Mouse (Mus musculus) limb, embryonic 10.5 days (tissue): ENCODE measurements around the gene Mark2. TPM values are rescaled to one million over a fixed set of nuclear protein-coding genes. Genes with fewer than 3 reads are reported as not detected.

Experiments used
- DNase-seq: peaks from one replicate; pipeline ENCODE4 v3.0.0-alpha.2; 2017; ENCODE audit warnings: low spot score
- H3K27ac ChIP-seq: fragments of 300-500 bp; sonication (generic); 2 replicates; pipeline ENCODE4 v1.5.1; 2016; ENCODE audit warnings: mild to moderate bottlenecking
- H3K27me3 ChIP-seq: fragments of 300-500 bp; sonication (generic); 2 replicates; pipeline ENCODE4 v1.6.1; 2016; ENCODE audit warnings: low read depth, mild to moderate bottlenecking; ENCODE audit not compliant: poor library complexity, severe bottlenecking
- H3K36me3 ChIP-seq: fragments of 300-500 bp; sonication (generic); 2 replicates; pipeline ENCODE4 v1.6.1; 2016; ENCODE audit warnings: mild to moderate bottlenecking, moderate library complexity
- H3K4me1 ChIP-seq: fragments of 300-500 bp; sonication (generic); 2 replicates; pipeline ENCODE4 v1.6.1; 2016
- H3K4me3 ChIP-seq: fragments of 300-500 bp; sonication (generic); 2 replicates; pipeline ENCODE4 v1.5.1; 2016; ENCODE audit warnings: mild to moderate bottlenecking, moderate library complexity
- H3K9me3 ChIP-seq: fragments of 300-500 bp; sonication (generic); replicated peaks from 2 replicates; pipeline ENCODE4 v1.6.1; 2016; ENCODE audit warnings: mild to moderate bottlenecking
- WGBS: fragments of 180-500 bp; shearing (Covaris S2); methylation state at CpG from one replicate; pipeline ENCODE4 v1.1.7; 2016; 5-methylcytosine and 5-hydroxymethylcytosine counted together
- polyA plus RNA-seq: library from polyadenylated mRNA; unstranded; fragments of >200 nt; fragmentation: Nextera tagmentation; extraction: Ambion mirVana; gene quantifications from 2 replicates; pipeline ENCODE4 v1.2.1, GENCODE M21; 2016

The Mark2 gene
- polyA plus RNA-seq, 1 experiment from 2014 or later, result 50.1 TPM

- H3K4me1 ChIP-seq, result peaks cover 11% of the 10 kb centered on the region
- H3K27ac ChIP-seq, result no peak overlapping the region
- WGBS, result 93% methylated on average over 4 of the region's 4 CpGs
- no peak overlapping the region for H3K4me3 ChIP-seq
- no peak for DNase-seq
- no peaks in the 10 kb centered on the region for H3K27me3 ChIP-seq
- 0 out of 2 replicates have a peak, but pooled peaks cover 2% of the 10 kb centered on the region for H3K36me3 ChIP-seq
- H3K9me3 ChIP-seq, result no peaks in the 10 kb centered on the region
These were observed 26.1 kb downstream of the Mark2 start for GRCm38 (mm10) chr19:7315587-7315984.

- Histone ChIP-seq H3K27me3 (no peaks in the 10 kb centered on the region), H3K27ac (no peak overlapping the region)
These were observed 26.6 kb downstream of the Mark2 start for GRCm38 (mm10) chr19:7314976-7315586.

GRCm38 (mm10) chr19:7313660-7314059, 28.0 kb downstream of the Mark2 start:
- Histone ChIP-seq H3K4me1 (peaks cover 27% of the 10 kb centered on the region), H3K27ac (no peak overlapping the region), H3K36me3 (no peaks in the 10 kb centered on the region), H3K27me3 (no peaks in the 10 kb centered on the region), H3K9me3 (no peaks in the 10 kb centered on the region), H3K4me3 (no peak overlapping the region)
- WGBS, result 91% methylated on average over 2 of the region's 2 CpGs
- DNase-seq, result no peak

More at GRCm38 (mm10) chr19:7314976-7315586, 26.6 kb downstream of the Mark2 start:
- peaks cover 16% of the 10 kb centered on the region for H3K4me1 ChIP-seq
- DNase-seq, result no peak
- H3K9me3 ChIP-seq, result no peaks in the 10 kb centered on the region
- WGBS, result 92% methylated on average over 8 of the region's 8 CpGs
- H3K4me3 ChIP-seq, result no peak overlapping the region
- H3K36me3 ChIP-seq, result 0 out of 2 replicates have a peak, but pooled peaks cover 2% of the 10 kb centered on the region

GRCm38 (mm10) chr19:7311306-7311705, 30.4 kb downstream of the Mark2 start:
- peaks cover 45% of the 10 kb centered on the region for H3K4me1 ChIP-seq
- DNase-seq, result no peak
- H3K36me3 ChIP-seq, result no peaks in the 10 kb centered on the region
- H3K27ac ChIP-seq, result peak overlapping the region; percentile 76
- no peaks in the 10 kb centered on the region for H3K27me3 ChIP-seq
- no peak overlapping the region for H3K4me3 ChIP-seq
- WGBS, result 42% methylated on average over 10 of the region's 10 CpGs
- no peaks in the 10 kb centered on the region for H3K9me3 ChIP-seq

DNA sequence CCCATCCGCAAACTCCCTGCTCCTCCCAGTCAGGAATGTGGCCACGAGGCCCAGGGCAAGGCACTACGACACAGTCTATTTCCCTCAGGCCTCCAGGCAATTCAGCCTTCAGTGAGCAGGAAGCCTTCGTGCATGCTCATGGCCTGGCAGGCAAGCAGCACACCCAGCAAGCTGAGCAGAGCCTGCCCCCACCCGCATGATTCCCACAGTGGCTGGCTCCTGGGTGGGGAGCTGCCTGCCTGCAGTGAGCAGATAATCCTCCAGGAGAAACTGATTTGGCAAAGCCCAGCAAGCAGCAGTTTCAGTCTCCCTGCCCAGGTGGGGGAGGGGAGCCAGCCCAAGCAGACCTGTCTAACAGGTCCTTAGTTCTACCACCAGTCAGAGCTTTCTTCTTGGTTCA, 31.0 kb downstream of the Mark2 start:
- peak overlapping the region; percentile 76 for H3K27ac ChIP-seq
- H3K27me3 ChIP-seq, result no peaks in the 10 kb centered on the region
- H3K9me3 ChIP-seq, result no peaks in the 10 kb centered on the region
- peaks cover 3% of the 10 kb centered on the region; the same call in 1 of the 2 replicates for H3K36me3 ChIP-seq
- 17% methylated on average over 5 of the region's 5 CpGs for WGBS
- H3K4me3 ChIP-seq, result 0 out of 2 replicates have a peak overlapping the region, but pooled peaks have one; percentile 7
- peaks cover 45% of the 10 kb centered on the region for H3K4me1 ChIP-seq
- DNase-seq, result peak; percentile 51

DNA sequence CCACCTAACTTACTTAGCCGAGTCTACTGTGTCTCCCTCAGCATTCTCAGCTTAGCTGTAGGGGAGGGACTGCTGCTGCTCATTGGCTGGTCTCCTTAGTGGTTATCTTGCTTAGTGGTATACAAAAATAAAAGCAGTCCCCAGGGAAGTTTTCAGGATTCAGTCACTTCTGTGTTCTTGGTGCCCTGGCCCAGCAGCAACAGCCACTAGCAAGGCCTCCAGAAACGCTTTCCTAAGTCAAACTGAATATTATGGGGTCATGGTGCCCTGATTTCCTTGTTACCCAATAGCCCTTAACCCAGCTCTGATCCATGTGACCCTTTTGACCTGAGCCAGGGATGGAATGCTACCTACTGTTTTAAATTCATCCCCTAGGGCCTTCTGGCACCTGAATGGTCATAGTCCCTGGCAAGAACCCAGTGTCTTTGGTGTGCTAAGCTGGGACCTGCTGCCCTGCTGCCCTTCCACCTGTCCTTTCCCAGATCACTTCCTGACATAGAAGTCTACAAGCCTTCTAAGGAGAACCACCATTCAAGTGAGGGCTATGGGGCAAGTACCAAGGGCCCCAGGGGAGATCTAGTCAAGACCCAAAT, 31.8 kb downstream of the Mark2 start:
- Histone ChIP-seq H3K4me3 (no peak overlapping the region), H3K4me1 (peaks cover 45% of the 10 kb centered on the region), H3K27me3 (no peaks in the 10 kb centered on the region), H3K36me3 (peaks cover 6% of the 10 kb centered on the region; the same call in 1 of the 2 replicates), H3K27ac (0 out of 2 replicates have a peak overlapping the region, but pooled peaks have one; percentile 76), H3K9me3 (no peaks in the 10 kb centered on the region)
- DNase-seq, result no peak
- WGBS, result 70% methylated on average over 2 of the region's 2 CpGs

GRCm38 (mm10) chr19:7307995-7308770, 33.5 kb downstream of the Mark2 start:
- WGBS, result 69% methylated on average over 8 of the region's 8 CpGs

DNA sequence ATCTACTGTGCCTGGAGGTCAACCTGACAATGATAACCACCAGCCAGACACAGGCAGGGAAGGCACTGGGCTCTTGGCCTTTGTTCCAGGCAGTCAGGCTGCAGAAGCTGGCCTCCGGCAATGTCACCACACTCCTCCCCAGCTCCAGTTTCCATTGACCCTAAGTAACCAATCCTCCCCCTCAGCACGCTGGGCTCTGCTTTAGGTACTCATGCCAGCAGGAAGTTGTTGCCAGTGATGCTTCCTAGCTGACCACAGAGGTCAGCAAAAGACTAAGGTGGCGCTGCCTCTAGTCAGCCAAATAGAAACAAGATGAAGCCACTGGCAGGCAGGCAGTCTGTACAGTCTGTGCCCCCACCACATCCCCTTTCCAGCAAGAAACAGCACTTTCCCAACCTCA, 34.7 kb downstream of the Mark2 start:
- WGBS, result 80% methylated on average over 3 of the region's 3 CpGs
- H3K27ac ChIP-seq, result no peak overlapping the region
- no peaks in the 10 kb centered on the region for H3K9me3 ChIP-seq
- peaks cover 6% of the 10 kb centered on the region; the same call in 1 of the 2 replicates for H3K36me3 ChIP-seq
- H3K4me3 ChIP-seq, result no peak overlapping the region
- DNase-seq, result no peak
- no peaks in the 10 kb centered on the region for H3K27me3 ChIP-seq
- peaks cover 45% of the 10 kb centered on the region for H3K4me1 ChIP-seq

More at GRCm38 (mm10) chr19:7307995-7308770, 33.5 kb downstream of the Mark2 start:
- H3K9me3 ChIP-seq, result no peaks in the 10 kb centered on the region
- DNase-seq, result no peak
- H3K27me3 ChIP-seq, result no peaks in the 10 kb centered on the region
- H3K4me3 ChIP-seq, result no peak overlapping the region
- H3K4me1 ChIP-seq, result peaks cover 45% of the 10 kb centered on the region
- H3K27ac ChIP-seq, result 0 out of 2 replicates have a peak overlapping the region, but pooled peaks have one; percentile 15
- peaks cover 6% of the 10 kb centered on the region; the same call in 1 of the 2 replicates for H3K36me3 ChIP-seq

DNA sequence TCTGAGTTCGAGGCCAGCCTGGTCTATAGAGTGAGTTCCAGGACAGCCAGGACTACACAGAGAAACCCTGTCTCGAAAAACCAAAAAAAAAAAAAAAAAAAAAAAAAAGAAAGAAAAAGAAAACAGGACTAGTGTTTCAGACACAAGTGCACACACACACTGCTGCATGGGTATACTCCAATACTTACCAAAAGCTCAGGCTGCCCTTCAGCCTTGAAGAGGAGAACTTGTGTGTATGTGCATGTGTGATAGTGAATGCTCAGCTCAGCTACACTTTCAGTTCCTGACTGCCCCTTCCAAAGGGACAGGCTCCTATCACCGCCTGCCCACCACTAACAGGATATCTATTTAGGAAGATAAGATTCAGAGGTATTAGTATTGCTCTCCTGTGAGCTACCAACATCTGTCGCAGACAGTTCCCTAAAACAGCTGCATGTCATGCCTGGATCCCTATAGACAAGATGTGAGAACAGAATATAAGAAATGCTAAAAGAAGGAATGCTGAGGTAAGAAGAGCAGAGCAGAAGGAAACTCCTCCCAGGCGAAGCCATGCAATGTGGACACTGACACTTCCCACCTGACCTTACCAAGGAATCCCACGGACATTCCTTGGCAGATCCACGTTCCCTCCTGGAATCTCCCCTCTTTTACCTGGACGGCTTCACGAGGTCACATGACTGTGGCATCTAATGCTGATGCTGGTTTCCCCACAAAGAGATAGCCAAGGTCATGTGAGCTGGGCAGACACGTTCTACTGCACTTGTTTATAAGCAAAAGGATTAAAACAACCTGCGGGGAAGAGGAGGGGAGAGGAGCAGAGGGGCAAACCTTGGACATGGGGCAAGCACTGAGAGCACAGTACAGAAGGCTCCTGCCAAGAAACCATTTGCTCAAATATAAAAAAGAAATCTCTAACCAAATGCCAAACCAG, 36.0 kb downstream of the Mark2 start:
- Histone ChIP-seq H3K27me3 (no peaks in the 10 kb centered on the region), H3K9me3 (no peaks in the 10 kb centered on the region), H3K4me1 (peaks cover 35% of the 10 kb centered on the region), H3K36me3 (peaks cover 9% of the 10 kb centered on the region; the same call in 1 of the 2 replicates), H3K4me3 (no peak overlapping the region), H3K27ac (no peak overlapping the region)
- no peak for DNase-seq
- WGBS, result 86% methylated on average over 11 of the region's 11 CpGs

DNA sequence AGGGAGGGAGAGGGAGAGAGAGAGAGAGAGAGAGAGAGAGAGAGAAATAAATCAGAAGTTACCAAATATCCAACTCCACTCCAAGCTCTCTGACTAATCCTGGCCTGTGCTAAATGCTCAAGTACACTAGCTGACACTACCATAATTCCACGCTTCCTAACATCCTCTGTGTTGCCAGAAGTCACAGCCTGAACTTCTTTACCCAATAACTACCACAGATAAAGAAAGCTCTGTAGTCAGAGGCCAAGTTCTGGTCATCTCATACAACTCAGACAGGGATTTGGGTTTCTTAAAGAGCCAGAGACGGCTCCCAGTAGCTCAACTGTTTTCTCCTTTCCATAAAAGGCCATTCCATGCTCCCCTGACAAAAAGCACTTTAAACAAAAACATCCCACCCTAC, 36.9 kb downstream of the Mark2 start:
- no peak overlapping the region for H3K27ac ChIP-seq
- 88% methylated on average over 2 of the region's 2 CpGs for WGBS

DNA sequence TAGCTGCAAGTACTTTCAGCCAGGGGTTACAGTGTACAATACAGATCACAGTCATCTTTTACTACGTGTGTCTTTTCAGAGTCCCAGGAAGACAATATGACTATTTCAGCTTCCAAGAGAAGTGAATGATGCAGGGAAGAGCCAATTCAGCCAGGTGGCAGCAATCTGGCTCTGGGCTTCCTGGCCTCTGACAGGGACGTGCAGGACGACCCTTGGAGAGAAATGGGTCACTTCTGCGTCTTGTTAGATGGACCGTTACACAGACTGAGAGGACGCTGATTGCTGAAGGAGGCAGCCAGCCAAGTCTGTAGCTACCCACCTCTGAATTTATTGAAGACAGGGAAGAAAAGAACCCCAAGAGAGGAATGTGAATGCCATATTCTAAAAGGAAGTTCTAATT, 37.9 kb downstream of the Mark2 start:
- Histone ChIP-seq H3K4me1 (peaks cover 24% of the 10 kb centered on the region), H3K9me3 (no peaks in the 10 kb centered on the region), H3K4me3 (no peak overlapping the region), H3K36me3 (peaks cover 19% of the 10 kb centered on the region), H3K27ac (no peak overlapping the region), H3K27me3 (no peaks in the 10 kb centered on the region)
- no peak for DNase-seq
- 75% methylated on average over 6 of the region's 6 CpGs for WGBS

More for the DNA sequence above, 36.9 kb downstream of the Mark2 start:
- no peaks in the 10 kb centered on the region for H3K27me3 ChIP-seq
- H3K36me3 ChIP-seq, result peaks cover 14% of the 10 kb centered on the region
- H3K4me1 ChIP-seq, result peaks cover 26% of the 10 kb centered on the region
- DNase-seq, result no peak
- no peak overlapping the region for H3K4me3 ChIP-seq
- H3K9me3 ChIP-seq, result no peaks in the 10 kb centered on the region

DNA sequence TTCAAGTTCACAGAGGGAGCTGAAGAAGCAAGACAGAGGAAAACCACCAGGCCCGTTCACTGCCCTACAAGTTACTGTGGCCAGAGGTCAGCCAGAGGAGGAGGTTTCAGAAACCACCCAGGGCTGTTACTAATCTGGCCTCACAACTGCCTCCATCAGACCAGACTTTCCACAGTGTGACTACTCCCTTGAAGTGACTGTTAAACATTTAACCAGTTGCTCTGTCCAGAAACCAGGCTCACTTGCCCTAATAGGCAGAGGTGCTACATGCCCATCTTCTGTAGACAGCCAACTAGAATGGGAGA, 39.2 kb downstream of the Mark2 start:
- H3K4me3 ChIP-seq, result no peak overlapping the region
- no peaks in the 10 kb centered on the region for H3K9me3 ChIP-seq
- H3K36me3 ChIP-seq, result peaks cover 24% of the 10 kb centered on the region
- no peak for DNase-seq
- WGBS, result 67% methylated on average over 1 of the region's 1 CpGs
- peaks cover 11% of the 10 kb centered on the region; the same call in 1 of the 2 replicates for H3K4me1 ChIP-seq
- H3K27ac ChIP-seq, result no peak overlapping the region
- H3K27me3 ChIP-seq, result no peaks in the 10 kb centered on the region
